Mouse (Mus musculus): Measurements from ENCODE around the gene Spryd4.
A peak's percentile ranks its signal among the peaks of the same experiment; 100 is the strongest.
"Not testable (repeated sequence)": the region's sequence is repeated elsewhere in the genome, so short reads cannot be mapped to it uniquely, and the experiment has no call there.

Spryd4 gene

DNA sequence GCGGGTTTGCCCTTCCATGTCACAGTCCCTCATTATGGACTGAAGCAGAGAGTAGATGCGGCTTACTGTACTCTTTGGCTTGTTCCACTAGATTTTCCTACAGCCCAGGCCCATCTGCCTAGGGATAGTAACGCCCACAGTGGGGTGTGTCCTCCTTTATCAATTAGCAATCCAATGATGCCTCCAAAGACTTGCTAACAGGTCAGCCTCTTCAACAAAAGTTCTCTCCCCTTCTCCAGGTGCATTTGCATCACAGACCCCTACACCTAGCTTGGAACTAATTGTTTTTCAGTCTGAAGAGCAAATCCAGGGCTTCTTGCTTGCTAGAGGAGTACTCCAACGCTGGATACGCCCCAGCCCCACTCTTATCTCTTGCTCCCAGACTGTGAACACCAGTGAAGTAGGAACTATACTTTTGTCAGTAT, 24.4 kb downstream of the Spryd4 start:
- no peak for DNase-seq (ENCODE audit: low read depth, low spot score)

DNA sequence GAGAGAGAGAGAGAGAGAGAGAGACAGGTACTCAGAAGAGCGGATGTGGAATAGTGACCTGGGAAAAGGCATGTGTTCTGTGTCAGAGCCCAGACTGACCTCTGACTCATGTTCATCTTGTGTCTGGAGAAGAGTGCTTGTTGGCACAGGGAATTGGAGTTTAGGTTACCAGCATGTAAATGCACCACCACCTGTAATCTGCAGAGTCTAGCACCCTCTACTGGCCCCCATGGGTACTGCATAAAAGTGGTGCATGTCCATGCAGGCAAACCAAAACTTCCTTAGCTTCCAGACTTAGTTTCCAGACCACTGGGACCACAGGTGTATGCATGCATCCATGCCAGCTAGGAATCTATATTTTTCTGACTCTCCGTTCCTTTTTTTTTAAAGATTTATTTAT, 25.6 kb downstream of the Spryd4 start:
- peak; percentile 97 for DNase-seq (ENCODE audit: low read depth, low spot score)

DNA sequence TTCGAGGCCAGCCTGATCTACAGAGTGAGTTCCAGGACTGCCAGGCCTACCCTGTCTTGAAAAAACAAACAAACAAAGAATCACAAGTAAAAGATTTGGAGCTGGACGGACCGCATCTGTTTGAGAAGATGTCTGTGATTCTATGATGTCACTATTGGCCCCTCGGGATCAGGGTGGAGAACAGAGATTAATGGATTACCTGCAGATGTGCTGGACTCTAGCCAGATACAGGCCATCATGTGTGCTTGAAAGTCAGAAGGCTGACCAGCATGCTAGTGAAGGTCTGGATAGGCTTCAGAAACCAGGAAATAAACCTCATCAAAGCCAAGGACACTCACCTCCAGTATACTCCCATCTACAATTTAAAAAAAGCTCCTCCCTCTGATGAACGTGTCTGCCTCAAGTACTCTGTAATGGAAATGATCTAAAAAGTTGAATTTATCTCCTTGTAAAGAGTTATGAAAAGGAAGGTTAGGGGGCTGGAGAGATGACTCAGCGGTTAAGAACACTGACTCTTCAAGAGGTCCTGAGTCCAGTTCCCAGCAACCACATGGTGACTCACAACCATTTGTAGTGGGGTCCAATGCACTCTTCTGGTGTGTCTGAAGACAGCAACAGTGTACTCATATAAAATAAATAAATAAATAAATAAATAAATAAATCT, 26.2 kb downstream of the Spryd4 start:
- peak; percentile 84 for DNase-seq (ENCODE audit: low read depth, low spot score)

DNA sequence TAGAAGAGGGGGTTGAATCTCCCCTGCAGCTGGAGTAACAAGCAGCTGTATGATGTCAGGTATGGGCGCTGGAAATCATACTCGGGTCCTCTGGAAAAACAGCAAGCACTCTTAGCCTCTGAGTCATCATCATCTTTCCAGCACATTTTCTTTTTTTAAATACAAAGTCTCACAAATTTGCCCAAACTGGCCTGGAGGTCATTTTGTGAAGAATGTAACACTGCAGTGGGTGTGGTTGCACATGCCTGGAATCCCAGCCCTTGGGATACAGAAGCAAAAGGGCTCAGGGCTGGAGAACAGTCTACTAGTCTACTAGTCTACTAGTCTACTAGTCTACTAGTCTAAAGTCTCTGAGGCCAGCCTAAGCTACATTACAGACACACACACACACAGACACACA, 27.3 kb downstream of the Spryd4 start:
- peak; percentile 79 for DNase-seq (ENCODE audit: low read depth, low spot score)

DNA sequence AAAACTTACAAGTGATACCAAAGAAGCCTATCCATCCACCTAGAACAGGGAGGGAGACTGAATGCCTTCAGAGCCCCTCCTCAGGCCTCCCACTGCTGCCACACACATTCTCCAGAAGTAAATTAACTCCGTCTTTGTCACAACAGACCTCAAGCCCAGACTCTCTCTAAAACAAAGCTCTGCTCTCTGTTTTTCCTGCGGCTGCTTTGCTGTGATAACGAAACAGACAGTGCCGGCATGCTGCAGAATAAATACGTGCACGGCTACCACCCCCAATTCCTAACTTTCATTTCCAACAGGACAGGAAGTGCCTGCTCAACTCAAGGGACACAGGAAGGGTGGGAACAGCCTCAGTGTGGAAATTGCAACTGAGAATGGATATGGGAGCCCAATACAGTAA, 31.6 kb downstream of the Spryd4 start, which contains the start of gene Rbms2:
TSS of gene Rbms2 (minus strand) at position 309 of the 400 bp plus-strand sequence.
- peak; percentile 61 for DNase-seq (ENCODE audit: low read depth, low spot score)

DNA sequence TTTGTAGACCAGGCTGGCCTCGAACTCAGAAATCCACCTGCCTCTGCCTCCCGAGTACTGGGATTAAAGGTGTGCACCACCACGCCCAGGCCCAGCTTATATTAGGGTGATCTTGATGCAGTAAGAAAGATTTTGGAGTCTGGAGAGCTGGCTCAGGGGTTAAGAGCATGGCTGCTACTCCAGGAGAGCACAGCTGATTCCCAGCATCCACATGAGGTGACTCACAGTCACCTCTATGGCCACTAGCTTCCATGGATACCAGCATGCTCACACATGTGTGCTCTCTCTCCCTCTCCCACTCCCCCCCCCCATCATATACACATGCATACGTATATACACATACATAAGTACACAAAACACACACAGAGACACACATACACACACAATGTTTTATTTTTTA, 34.3 kb downstream of the Spryd4 start:
- DNase-seq (ENCODE audit: low read depth, low spot score): peak; percentile 57

DNA sequence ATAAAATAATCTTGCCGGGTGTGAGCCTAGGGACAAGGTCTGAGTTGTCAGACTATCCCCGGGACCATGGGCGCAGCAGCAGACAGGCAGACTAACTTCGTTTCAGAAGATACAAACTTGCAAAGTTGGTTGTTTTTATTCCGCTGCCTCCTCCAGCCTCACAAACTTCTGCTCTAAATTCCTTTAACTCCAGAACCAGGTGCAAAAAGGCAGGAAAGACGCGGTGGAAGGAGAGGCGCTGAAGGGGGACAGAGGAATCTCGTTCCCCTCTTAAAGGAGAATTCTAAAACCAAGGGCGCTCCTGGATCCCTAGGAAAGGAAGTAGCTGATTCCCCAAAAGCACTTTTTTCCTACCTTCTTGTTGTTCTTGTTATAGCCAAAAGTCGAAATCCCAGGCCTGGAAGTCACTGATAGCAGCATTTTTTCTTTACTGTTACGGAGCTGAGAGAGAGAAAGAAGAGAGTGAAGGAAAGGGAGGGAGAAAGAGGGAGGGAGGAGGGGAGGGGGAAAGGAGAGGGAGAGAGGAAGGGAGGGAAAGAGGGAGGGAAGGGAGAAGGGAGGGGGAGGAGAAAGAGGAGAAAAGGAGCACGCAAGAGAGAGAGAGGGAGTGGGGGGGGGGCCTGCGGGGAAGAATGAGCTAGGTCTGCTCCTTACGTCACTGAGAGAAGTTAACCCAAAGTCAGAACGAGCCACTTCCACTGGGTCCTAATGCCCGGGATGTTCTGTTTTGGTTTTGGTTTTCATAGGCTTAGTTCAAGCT, 35.4 kb downstream of the Spryd4 start:
- peak; percentile 94 for DNase-seq (ENCODE audit: low read depth, low spot score)

DNA sequence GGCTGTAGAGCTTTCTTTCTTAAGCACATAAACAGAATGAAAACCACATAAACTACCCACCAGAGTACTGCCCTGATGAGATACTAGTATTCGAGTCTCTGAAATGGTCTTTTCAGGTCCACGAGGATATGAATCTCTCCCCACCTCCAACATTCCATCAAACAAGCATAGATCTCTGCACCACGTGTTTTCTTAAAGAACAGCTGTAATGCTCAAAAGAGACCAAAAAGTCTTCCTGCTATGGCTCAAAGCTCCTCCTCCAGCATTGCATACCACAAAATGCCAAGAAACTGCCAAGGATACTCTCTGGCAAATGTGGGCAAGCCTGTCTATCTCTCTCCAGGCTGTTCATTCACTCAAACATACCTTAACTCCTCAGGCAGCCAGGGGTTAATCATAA, 36.3 kb downstream of the Spryd4 start:
- peak; percentile 46 for DNase-seq (ENCODE audit: low read depth, low spot score)

DNA sequence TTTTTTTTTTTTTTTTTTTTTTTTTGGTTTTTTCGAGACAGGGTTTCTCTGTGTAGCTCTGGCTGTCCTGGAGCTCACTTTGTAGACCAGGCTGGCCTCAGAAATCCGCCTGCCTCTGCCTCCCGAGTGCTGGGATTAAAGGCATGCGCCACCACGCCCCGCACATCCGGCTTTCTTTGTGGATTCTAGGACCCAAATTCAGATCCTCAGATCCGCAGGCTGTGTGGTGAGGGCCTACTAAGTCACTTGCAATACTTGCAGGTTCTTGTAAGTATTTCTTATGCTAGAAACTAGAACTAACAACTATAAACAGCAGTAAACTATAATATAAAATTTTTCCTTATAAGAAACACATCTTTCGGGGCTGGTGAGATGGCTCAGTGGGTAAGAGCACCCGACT, 40.3 kb downstream of the Spryd4 start:
- not testable (repeated sequence) for DNase-seq (ENCODE audit: low read depth, low spot score)

DNA sequence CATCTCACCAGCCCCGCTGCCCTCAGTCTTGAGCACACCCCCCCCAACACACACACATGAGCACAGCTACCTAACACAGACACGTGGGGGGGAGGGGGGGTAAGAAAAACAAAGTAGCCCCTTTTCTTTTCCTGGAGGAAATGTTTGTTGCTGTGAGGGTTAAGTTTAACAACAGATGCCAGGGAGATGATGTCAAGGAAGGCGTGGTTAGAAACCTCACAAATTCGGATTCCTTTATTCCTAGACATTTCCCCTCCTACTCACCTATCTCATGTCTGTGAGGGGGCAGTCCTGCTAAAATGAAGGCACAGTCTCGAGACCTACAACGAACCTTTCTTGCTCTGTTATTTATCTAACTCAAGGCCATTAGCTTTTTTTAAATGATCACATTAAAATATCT, 44.5 kb downstream of the Spryd4 start:
- peak; percentile 78 for DNase-seq (ENCODE audit: low read depth, low spot score)

DNA sequence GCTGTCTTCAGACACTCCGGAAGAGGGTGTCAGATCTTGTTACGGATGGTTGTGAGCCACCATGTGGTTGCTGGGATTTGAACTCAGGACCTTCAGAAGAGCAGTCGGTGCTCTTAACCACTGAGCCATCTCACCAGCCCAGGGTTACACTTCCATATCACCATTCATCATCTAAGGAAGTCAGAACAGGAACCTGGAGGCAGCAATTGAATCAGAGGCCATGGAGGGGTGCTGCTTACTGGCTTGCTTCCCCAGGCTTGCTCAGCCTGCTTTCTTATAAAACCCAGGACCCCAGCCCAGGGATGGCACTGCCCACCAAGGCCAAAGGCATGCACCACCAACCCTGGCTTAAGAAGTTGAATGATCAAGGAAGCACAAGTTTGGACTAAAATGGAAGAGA, 45.9 kb downstream of the Spryd4 start:
- DNase-seq (ENCODE audit: low read depth, low spot score): not testable (repeated sequence)

All from 3T3-L1 (cell line).